Mouse (Mus musculus) layer of hippocampus, adult 11-12 months (tissue): ENCODE results near the gene Agpat4.

Experiments
- DNase-seq: peaks from one replicate; pipeline ENCODE4 v3.0.0; 2022; ENCODE audit warnings: low spot score

Gene Agpat4

DNA sequence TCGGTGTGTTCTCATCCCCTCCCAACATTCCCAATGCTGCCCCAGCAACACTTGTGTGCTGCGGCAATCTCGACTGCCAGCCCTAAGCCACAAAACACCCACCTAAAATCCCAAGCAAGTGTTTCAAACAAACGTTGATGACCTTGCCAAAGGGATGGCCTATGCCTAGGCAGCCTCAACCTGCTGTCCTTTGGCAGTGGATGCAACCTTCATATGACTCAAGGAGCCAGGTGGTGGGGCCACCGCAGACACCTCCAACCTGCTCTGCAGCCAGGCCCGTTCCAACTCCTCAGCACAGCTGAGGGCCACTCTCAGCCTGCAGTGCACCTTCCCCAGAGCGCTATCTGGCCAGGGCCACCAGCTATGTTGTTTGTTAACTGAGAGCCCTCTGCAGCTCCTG lies 110.0 kb downstream of the Agpat4 start:
- DNase-seq: no peak

DNA sequence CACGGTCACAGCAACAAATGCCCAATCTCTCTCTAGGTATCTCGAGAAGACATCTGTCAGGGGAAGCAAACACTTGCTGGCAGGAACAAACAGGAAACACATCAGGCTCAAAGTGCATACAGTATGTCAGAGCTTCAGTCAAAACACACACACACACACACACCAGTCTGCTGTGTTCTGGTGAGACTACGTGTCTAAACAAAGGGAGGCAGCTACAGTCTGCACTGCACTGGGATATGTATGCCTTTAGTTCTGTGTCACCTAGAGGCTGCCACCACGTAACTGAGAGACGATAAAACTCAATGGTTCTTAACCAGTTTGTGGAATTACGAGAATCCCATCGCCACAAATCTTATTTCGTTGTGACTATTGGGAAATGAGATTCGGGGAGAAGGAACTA lies 111.3 kb downstream of the Agpat4 start:
- no peak for DNase-seq

DNA sequence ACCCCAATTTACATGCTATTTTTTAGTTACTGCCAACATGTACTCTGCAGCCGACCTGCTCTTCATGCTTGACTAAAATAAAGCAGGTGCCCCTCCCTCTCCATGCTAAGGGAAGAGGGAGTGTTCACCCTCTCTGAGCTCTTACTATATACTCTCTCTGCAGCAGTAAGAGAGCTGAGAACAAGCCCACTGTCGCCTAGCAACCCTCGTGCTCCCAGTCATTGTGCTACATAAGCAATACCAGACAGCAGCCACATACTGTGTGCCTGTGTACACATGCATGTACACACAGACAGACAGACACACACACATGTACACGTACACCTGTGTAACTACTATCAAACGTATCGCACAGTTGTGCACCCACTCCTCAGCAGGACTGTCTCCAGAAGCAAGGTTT lies 111.7 kb downstream of the Agpat4 start:
- DNase-seq: peak; percentile 55

DNA sequence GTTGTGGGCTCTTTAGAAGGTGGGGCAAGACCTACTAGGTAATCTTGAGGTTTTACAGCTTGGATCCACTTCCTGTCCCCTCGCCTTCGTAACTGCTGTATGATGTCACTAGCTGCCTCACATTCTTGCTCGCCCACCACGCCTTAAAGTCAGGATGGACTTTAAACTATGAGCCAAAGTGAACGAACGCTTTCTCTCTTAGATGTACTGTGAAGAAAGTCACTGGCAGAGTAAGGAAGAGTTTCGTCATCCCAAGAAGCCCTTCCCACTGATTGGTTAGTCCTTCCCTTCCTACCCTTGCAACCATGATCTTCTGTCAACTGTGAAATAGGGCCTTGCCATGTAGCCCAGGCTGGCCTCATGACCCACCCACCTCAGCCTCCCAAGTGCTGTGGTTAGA lies 112.6 kb downstream of the Agpat4 start:
- DNase-seq: no peak

DNA sequence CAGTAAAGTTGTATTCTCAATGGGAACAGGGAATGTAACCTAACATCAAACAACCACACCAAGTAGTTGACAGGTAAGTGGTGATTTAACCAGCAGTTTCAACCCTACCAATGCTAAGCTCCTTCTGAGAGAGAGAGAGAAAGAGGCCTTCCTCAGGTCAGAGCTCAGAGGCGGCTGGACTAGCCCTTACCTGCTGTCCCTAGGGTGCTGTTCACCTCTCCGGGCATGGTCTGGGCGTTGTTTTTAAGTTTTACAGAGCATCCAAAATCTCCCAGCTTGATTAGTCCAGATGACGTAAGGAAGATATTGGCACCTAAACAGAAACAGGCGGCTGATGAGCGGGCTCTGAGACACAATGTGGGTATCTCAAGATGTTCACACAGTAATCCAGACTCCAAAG lies 114.2 kb downstream of the Agpat4 start:
- no peak for DNase-seq

DNA sequence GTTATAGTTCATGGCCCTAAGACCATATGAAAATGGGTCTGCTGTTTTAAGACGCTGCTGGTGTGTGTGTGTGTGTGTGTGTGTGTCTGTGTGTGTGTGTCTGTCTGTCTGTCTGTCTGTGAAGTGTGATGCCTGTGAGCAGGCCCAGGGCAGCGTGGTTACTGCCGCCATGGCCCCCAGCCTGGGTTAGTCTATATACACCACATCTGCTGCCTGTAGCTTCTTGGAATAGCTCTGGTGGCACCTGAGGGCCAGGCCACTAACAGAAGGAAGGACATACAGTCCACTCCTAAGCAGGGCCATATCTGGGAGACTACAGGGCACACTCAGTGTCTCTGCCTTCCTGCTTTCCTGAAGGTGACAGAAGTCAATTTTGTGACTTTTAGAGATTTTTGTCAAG lies 122.2 kb downstream of the Agpat4 start:
- no peak for DNase-seq

DNA sequence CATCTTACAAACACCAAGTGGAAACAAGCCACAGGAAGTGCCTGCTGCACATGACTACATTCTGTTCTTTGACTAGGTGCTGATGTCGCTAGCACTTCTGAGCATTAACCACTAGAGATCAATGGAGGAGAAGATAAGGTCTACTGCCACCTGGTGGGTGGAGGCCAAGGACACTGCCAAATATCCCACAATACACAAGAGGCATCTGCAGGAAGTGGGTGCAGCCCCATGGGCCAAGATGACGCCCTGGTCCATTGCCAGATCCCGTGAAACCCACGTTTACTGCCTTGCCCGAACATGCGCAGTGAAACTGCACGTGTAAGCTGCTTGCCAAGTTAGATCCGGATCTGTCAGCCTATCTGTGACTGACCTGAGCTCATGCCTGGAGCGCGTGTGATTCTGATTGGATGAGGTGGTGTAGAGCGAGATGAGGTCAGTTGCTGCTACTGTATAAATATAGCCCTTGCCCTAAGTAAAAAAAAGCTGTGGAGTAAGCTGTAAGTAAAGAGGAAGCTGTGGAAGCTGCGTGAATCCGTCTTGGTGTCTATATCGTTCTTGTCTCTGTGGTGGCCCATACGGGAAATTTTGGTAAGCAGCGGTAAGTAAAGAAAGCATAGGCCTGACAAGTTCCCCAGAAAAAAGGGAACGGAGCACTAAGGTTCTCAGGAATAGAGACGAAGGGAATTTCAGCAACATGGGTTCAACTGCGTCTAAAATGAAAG lies 131.4 kb downstream of the Agpat4 start:
- peak; percentile 67 for DNase-seq

DNA sequence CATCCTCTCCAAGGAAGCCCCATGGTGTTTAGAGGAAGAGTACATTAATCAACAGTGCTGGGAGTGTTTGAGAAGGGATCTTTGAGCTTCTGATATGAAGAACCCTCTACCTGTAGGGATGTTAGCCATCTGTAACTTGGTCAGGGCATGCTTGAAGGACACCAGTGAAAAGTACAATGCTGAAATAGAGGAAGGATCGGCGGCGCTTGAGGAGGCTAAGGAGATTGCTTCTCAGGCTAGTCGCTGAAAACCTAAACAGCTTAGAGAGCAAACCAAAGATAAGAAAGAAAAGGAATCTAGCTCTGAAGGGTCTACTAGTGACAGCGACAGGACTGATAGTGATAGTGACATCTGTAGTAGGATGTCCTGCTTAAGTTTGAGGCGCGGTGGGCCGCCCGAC lies 132.1 kb downstream of the Agpat4 start:
- DNase-seq: no peak

DNA sequence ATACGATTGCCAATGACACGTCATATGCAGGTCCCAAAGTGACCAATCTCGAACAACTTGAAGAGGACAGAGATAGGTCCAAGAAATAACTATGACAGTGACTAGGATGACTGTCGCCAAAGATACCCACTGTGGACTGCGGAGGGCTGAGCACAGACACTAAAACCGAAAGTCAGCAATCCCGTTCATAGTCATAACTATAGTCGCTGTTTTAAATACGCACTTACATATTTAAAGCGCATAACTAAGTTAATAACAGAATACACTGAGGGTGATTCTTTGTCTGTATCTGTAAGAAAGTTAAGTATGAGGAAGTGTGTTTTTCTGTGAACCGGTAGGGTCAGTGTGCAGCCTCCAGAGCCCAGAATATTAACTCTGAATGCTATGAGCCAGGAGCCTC lies 137.6 kb downstream of the Agpat4 start:
- no peak for DNase-seq

DNA sequence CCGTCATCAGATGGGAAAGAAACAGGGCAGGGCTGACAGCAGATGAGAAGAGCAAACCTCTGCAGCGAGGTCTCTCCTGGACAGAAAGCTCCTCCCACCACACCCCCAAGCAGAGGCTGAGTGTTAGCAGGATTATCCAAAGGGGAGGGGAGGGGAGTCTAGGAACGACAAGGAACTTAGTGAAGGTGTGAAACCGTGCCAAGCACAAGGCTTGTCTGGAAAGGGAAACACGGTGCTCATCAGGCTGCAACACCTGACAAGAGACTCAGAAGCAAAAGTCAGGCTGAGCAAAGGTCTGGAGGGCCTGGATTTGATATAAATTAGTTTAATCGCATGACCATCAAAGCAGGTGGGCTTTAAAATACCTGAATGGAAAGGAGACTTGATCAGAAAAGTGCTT lies 140.0 kb downstream of the Agpat4 start:
- DNase-seq: no peak

DNA sequence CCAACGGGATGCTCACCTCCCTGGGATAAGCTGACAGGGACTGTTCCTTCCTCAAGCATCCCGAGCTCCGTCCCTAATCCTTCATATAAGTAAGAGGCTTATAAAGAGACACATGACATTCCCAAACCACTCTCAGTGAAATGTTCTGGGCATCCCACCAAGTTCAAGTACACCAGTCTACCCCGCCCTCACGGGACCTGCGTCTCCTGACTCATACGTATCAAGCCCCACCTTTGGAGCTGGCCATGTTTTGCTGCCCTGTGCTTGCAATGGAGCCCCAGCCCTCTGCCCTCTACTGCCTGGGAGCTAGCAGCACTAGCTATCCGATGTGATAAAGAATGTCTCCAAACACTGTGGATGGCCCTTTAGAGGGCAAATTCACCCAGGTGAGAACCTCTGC lies 141.5 kb downstream of the Agpat4 start:
- DNase-seq: no peak

DNA sequence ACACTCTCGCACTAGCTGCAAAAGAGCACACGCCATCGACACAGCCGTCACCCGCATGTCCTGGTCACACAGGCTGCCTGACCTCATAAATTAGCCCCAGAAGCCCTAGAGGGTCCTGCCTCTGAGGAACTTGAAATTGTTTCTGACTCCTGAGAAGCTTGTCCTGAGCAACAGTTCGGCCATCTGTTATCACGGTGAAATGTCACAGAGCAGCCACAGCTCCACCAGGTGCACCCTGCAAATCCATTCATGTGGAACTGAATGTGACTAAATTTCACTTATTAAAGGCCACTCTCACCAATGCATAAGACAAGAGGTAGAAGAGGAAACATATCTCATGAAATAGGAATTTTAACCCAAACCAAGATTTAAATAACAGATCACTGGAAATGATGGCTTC lies 142.9 kb downstream of the Agpat4 start:
- DNase-seq: no peak

DNA sequence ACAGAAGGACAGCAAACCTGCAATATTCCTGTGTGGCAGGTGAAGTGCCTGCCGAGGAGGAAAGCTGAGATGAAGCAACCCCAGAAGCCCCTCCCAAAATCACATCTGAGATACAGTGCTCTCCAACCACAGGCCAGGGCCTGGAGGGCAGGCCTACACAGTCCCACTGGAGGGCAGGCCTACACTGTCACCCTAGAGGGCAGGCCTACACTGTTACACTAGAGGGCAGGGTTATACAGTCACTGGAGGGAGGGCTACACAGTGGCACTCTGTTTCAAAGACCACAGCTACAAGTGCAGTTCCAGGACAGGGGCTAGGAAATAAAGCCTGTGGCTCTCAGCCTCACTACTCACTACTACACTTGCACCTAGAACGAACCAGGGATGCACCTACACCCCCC lies 143.4 kb downstream of the Agpat4 start:
- no peak for DNase-seq

DNA sequence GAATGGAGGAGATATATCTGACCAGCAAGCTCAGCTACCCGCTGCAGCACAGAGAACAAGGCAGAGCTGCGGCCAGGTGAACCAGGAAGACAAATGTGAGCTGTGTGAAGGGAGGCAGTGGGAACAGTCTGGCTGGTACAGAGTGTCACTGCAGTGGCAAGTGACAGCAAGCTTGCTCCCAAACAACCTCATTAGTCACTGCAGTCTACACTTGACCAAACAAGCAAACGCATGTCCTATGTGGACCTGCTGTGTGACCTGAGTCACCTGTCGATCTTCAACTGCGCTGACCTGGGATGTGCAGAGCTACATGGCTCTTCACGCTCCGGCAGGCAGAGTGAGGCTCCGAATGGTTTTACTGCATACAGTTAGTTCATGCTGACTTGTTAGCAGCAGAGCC lies 144.3 kb downstream of the Agpat4 start:
- no peak for DNase-seq

DNA sequence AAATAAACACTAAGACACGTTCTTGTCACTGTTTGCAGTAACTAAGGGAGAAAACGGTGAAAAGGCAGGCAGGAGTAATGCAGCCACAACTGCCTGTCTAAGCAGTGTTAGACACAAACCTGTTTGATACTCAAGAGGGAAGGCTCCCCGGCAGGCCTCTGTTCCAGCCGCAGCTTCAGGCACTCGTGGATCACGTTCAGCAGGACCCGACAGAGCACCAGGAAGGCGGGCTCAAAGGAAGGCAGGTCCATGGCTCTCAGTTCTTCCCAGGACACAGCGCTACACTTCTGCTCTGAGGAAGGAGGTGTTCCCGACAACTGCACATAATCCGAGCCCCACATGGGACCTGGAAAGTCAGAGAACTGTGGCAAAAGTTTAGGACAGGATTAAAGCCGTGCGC lies 145.3 kb downstream of the Agpat4 start:
- DNase-seq: no peak

DNA sequence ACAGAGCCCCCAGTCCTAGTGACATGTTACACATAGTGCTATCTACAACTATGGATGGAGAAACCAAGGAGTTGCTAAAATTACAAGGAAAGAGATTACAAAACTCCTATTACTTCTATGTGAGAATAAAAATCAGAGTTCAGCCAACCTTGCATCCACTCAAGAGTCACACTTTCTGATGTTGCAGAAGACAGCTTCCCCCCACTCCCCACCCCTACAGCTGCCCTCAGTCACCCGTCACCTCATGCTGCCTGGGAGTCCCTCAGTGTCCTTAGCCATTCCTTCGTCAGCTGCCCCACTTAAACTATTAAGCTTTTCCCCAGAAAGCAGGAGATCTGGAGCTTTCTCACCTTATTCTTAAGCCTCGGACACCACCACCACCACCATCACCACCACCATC lies 145.8 kb downstream of the Agpat4 start:
- no peak for DNase-seq

DNA sequence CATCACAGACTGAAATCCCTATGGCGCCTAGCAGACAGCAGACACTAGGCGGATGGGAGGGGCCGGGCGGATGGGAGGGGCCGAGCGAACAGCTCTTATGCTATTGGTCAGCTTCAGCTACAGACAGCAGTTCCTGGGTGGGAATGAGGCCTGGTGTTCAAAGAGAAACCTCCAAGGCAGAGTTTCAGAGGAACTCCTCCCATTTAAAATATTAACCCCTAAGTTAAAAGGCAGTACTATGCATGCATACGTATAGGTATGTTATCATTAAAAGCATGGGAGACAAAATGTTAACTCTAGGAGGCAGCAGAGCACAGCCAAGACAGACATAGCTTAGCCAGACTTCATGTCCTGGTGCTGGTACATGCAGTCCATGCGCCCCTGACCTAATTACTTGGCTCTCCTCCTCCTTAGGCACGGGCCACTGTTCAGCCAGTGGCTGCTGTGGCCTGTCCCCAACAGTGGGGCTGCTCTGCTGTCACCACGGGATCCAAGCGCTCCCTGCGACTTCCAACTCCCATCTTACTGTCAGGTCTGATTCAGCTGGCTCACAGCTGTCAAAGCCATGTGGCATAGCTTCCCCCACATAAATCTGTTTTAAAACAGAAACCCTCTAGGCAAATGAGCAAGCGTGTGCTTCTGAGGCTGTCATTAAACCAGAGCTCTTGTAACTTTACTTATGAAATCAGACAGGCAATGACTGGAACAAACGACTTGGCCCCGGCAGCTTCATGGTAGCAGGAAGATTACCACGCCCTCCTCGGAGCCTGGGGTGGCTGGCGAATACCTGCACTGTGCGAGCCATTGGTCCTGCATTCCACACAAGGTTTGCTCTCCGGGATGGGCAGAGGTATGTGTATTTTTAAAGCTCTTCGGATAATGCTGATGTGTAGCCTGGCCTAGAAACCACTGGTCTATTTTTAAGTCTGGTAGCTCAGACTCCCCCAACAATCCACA lies 147.7 kb downstream of the Agpat4 start:
- DNase-seq: peak; percentile 72

DNA sequence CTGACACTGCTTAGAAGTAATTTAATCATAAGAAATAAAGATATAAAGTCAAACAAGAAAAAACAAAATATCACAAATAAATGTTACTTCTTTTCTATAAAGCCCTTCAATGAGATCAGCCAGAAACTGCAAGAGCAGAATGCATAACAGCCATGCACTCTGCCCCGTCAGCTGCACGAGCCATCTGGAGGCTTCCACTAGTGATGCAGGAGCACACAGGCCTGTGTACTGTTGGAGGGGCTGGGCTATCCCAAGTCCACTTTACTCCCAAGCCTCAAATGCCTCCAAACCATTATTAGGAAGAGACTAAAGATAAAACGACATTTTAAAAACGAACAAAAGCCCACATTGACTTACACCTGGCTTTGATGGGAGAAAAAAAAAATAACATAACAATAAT lies 149.6 kb downstream of the Agpat4 start:
- no peak for DNase-seq

DNA sequence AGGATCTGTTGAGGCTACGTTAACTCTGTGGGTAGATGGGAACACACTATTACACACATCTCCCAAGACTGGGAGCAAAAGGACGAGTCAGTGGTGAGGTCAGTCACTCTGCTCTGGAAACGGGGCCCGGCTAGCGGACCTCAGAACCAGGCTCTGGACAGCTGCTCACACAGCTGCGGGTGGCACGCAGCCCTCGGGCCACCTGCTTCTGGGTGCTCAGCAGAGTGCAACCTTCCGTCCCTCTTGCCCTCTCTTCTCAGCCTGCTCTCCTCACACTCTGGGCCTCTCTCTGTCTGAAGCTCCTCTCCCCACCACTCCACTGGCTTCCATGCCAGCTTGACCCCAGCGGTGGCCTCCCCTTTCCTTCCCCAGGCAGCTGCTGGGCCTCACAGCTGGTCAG lies 150.0 kb downstream of the Agpat4 start:
- DNase-seq: no peak
